Mouse (Mus musculus): Measurements from ENCODE around the gene Glis2. TPM values are rescaled to one million over a fixed set of nuclear protein-coding genes. Genes with fewer than 3 reads are reported as not detected.
"Not testable (repeated sequence)": the region's sequence is repeated elsewhere in the genome, so short reads cannot be mapped to it uniquely, and the experiment has no call there.

The Glis2 gene
- total RNA-seq, 2 experiments from 2014 or later: 20.8 to 23.0 TPM

- DNase-seq: no peak
- intact Hi-C loops (cut with DNase I): no loop called here
Observed at GRCm38 (mm10) chr16:4578630-4579029, 15.9 kb upstream of the Glis2 start.

GRCm38 (mm10) chr16:4581179-4581578, 13.3 kb upstream of the Glis2 start:
- intact Hi-C loops (cut with DNase I); DNase-seq: not testable (repeated sequence)

GRCm38 (mm10) chr16:4583807-4584206, 10.7 kb upstream of the Glis2 start:
- DNase-seq: no peak
- intact Hi-C loops (cut with DNase I): loop anchor here (2.0 kb wide), 1 partner anchor 15 kb away; no protein-coding TSS in a partner anchor

- intact Hi-C loops (cut with DNase I): no loop called here
- DNase-seq: no peak
Observed at GRCm38 (mm10) chr16:4584438-4584837, 10.1 kb upstream of the Glis2 start.

- no peak for DNase-seq
- intact Hi-C loops (cut with DNase I): no loop called here
Observed at GRCm38 (mm10) chr16:4585642-4586530, 8.6 kb upstream of the Glis2 start.

- peak; percentile 98 to 99 for DNase-seq
- intact Hi-C loops (cut with DNase I): no loop called here
Observed at GRCm38 (mm10) chr16:4586531-4587123, 7.9 kb upstream of the Glis2 start.

- intact Hi-C loops (cut with DNase I): no loop called here
- peak in 1 of 2 experiments; percentile 27 for DNase-seq
Observed at GRCm38 (mm10) chr16:4587516-4588210, 6.8 kb upstream of the Glis2 start.

GRCm38 (mm10) chr16:4590236-4590635, 4.3 kb upstream of the Glis2 start:
- DNase-seq: no peak
- intact Hi-C loops (cut with DNase I): no loop called here

GRCm38 (mm10) chr16:4592909-4593875, 1.3 kb upstream of the Glis2 start:
- intact Hi-C loops (cut with DNase I): no loop called here
- DNase-seq: peak; percentile 62 to 71

- DNase-seq: no peak
- intact Hi-C loops (cut with DNase I): no loop called here
Observed at GRCm38 (mm10) chr16:4594814-4595526, 457 bp downstream of the Glis2 start.

GRCm38 (mm10) chr16:4595527-4595963, 1.0 kb downstream of the Glis2 start:
- DNase-seq: peak; percentile 59 to 60
- intact Hi-C loops (cut with DNase I): no loop called here

GRCm38 (mm10) chr16:4596141-4596728, 1.7 kb downstream of the Glis2 start:
- no peak for DNase-seq
- intact Hi-C loops (cut with DNase I): no loop called here

GRCm38 (mm10) chr16:4596836-4597235, 2.3 kb downstream of the Glis2 start:
- DNase-seq: no peak
- intact Hi-C loops (cut with DNase I): no loop called here

- DNase-seq: peak in 1 of 2 experiments; percentile 49
- intact Hi-C loops (cut with DNase I): no loop called here
Observed at GRCm38 (mm10) chr16:4597296-4597695, 2.8 kb downstream of the Glis2 start.

- intact Hi-C loops (cut with DNase I): no loop called here
- DNase-seq: no peak
Observed at GRCm38 (mm10) chr16:4598041-4598440, 3.5 kb downstream of the Glis2 start.

- intact Hi-C loops (cut with DNase I): no loop called here
- DNase-seq: no peak
Observed at GRCm38 (mm10) chr16:4598891-4599543, 4.5 kb downstream of the Glis2 start.

GRCm38 (mm10) chr16:4599616-4600015, 5.1 kb downstream of the Glis2 start:
- no peak for DNase-seq
- intact Hi-C loops (cut with DNase I): loop anchor here (10.0 kb wide), 1 partner anchor 295 kb away; no protein-coding TSS in a partner anchor

- no peak for DNase-seq
- intact Hi-C loops (cut with DNase I): loop anchor here (10.0 kb wide), 1 partner anchor 296 kb away; no protein-coding TSS in a partner anchor
Observed at GRCm38 (mm10) chr16:4600701-4601310, 6.3 kb downstream of the Glis2 start.

Measured in heart, postnatal 14 days (tissue).